Mouse (Mus musculus): ENCODE measurements around the gene Meaf6. TPM values are rescaled to one million over a fixed set of nuclear protein-coding genes. Genes with fewer than 3 reads are reported as not detected.

Gene Meaf6
- polyA plus RNA-seq, 1 experiment = 39.6 TPM

GRCm38 (mm10) chr4:125124424-125125209, 39.7 kb downstream of the Meaf6 start:
- H3K4me3 ChIP-seq (ENCODE audit: low read depth, low read length) = no peak overlapping the region
- no peaks in the 10 kb centered on the region for H3K9me3 ChIP-seq (replicated peaks; ENCODE audit: control insufficient read depth, insufficient read depth, low read length, poor library complexity, severe bottlenecking)
- H3K4me1 ChIP-seq (ENCODE audit: control insufficient read depth, insufficient read depth, low read length) = peaks cover 16% of the 10 kb centered on the region
- H3K27me3 ChIP-seq (ENCODE audit: control insufficient read depth, insufficient read depth, low read length, poor library complexity, severe bottlenecking) = no peaks in the 10 kb centered on the region
- peaks cover 9% of the 10 kb centered on the region for H3K36me3 ChIP-seq (ENCODE audit: control insufficient read depth, insufficient read depth, low read length, poor library complexity, severe bottlenecking)
- no peak for TF ChIP-seq CTCF (IDR thresholded peaks at IDR 0.05; ENCODE audit: low read depth, low read length)
- TF ChIP-seq POLR2A (IDR thresholded peaks at IDR 0.05; ENCODE audit: insufficient read depth, low read length) = no peak
- peak; percentile 63; the same call in 1 of the 2 replicates for TF ChIP-seq EP300 (IDR thresholded peaks at IDR 0.05; ENCODE audit: insufficient read depth, low read depth, low read length)
- peak overlapping the region; percentile 80 for H3K27ac ChIP-seq (ENCODE audit: insufficient read depth, low read length)
- H3K9ac ChIP-seq (ENCODE audit: low read depth, poor library complexity, severe bottlenecking) = 0 out of 2 replicates have a peak overlapping the region, but pooled peaks have one; percentile 30

- H3K9ac ChIP-seq (ENCODE audit: low read depth, poor library complexity, severe bottlenecking) = 0 out of 2 replicates have a peak overlapping the region, but pooled peaks have one; percentile 30
- TF ChIP-seq POLR2A (IDR thresholded peaks at IDR 0.05; ENCODE audit: insufficient read depth, low read length) = no peak
- TF ChIP-seq CTCF (IDR thresholded peaks at IDR 0.05; ENCODE audit: low read depth, low read length) = no peak
- peak; percentile 40; the same call in 1 of the 2 replicates for TF ChIP-seq EP300 (IDR thresholded peaks at IDR 0.05; ENCODE audit: insufficient read depth, low read depth, low read length)
- H3K4me1 ChIP-seq (ENCODE audit: control insufficient read depth, insufficient read depth, low read length) = peaks cover 16% of the 10 kb centered on the region
- H3K4me3 ChIP-seq (ENCODE audit: low read depth, low read length) = no peak overlapping the region; the same call in 1 of the 2 replicates
- H3K9me3 ChIP-seq (replicated peaks; ENCODE audit: control insufficient read depth, insufficient read depth, low read length, poor library complexity, severe bottlenecking) = no peaks in the 10 kb centered on the region
- no peaks in the 10 kb centered on the region for H3K27me3 ChIP-seq (ENCODE audit: control insufficient read depth, insufficient read depth, low read length, poor library complexity, severe bottlenecking)
- peak overlapping the region; percentile 80 for H3K27ac ChIP-seq (ENCODE audit: insufficient read depth, low read length)
- peaks cover 2% of the 10 kb centered on the region; the same call in 1 of the 2 replicates for H3K36me3 ChIP-seq (ENCODE audit: control insufficient read depth, insufficient read depth, low read length, poor library complexity, severe bottlenecking)
These were observed 40.5 kb downstream of the Meaf6 start for GRCm38 (mm10) chr4:125125361-125125921.

GRCm38 (mm10) chr4:125126186-125126585, 41.3 kb downstream of the Meaf6 start:
- TF ChIP-seq EP300 (IDR thresholded peaks at IDR 0.05; ENCODE audit: insufficient read depth, low read depth, low read length) (no peak), POLR2A (IDR thresholded peaks at IDR 0.05; ENCODE audit: insufficient read depth, low read length) (no peak), CTCF (IDR thresholded peaks at IDR 0.05; ENCODE audit: low read depth, low read length) (no peak)
- Histone ChIP-seq H3K36me3 (ENCODE audit: control insufficient read depth, insufficient read depth, low read length, poor library complexity, severe bottlenecking) (0 out of 2 replicates have a peak, but pooled peaks cover 2% of the 10 kb centered on the region), H3K27ac (ENCODE audit: insufficient read depth, low read length) (0 out of 2 replicates have a peak overlapping the region, but pooled peaks have one; percentile 40), H3K27me3 (ENCODE audit: control insufficient read depth, insufficient read depth, low read length, poor library complexity, severe bottlenecking) (no peaks in the 10 kb centered on the region), H3K9me3 (replicated peaks; ENCODE audit: control insufficient read depth, insufficient read depth, low read length, poor library complexity, severe bottlenecking) (no peaks in the 10 kb centered on the region), H3K4me1 (ENCODE audit: control insufficient read depth, insufficient read depth, low read length) (peaks cover 16% of the 10 kb centered on the region), H3K9ac (ENCODE audit: low read depth, poor library complexity, severe bottlenecking) (no peak overlapping the region), H3K4me3 (ENCODE audit: low read depth, low read length) (no peak overlapping the region)

- 0 out of 2 replicates have a peak, but pooled peaks cover 2% of the 10 kb centered on the region for H3K36me3 ChIP-seq (ENCODE audit: control insufficient read depth, insufficient read depth, low read length, poor library complexity, severe bottlenecking)
- TF ChIP-seq EP300 (IDR thresholded peaks at IDR 0.05; ENCODE audit: insufficient read depth, low read depth, low read length) = no peak
- TF ChIP-seq CTCF (IDR thresholded peaks at IDR 0.05; ENCODE audit: low read depth, low read length) = no peak
- TF ChIP-seq POLR2A (IDR thresholded peaks at IDR 0.05; ENCODE audit: insufficient read depth, low read length) = no peak
- H3K4me3 ChIP-seq (ENCODE audit: low read depth, low read length) = peak overlapping the region; percentile 75
- H3K9ac ChIP-seq (ENCODE audit: low read depth, poor library complexity, severe bottlenecking) = peak overlapping the region; percentile 37
- H3K27ac ChIP-seq (ENCODE audit: insufficient read depth, low read length) = no peak overlapping the region
- H3K9me3 ChIP-seq (replicated peaks; ENCODE audit: control insufficient read depth, insufficient read depth, low read length, poor library complexity, severe bottlenecking) = no peaks in the 10 kb centered on the region
- H3K4me1 ChIP-seq (ENCODE audit: control insufficient read depth, insufficient read depth, low read length) = peaks cover 16% of the 10 kb centered on the region
- no peaks in the 10 kb centered on the region for H3K27me3 ChIP-seq (ENCODE audit: control insufficient read depth, insufficient read depth, low read length, poor library complexity, severe bottlenecking)
These were observed 41.8 kb downstream of the Meaf6 start for GRCm38 (mm10) chr4:125126761-125127160.

GRCm38 (mm10) chr4:125127305-125128084, 42.6 kb downstream of the Meaf6 start, which contains the start of gene Zc3h12a:
TSS of gene Zc3h12a (minus strand) at chr4:125127840.
- H3K9me3 ChIP-seq (replicated peaks; ENCODE audit: control insufficient read depth, insufficient read depth, low read length, poor library complexity, severe bottlenecking) = no peaks in the 10 kb centered on the region
- no peak for TF ChIP-seq EP300 (IDR thresholded peaks at IDR 0.05; ENCODE audit: insufficient read depth, low read depth, low read length)
- TF ChIP-seq CTCF (IDR thresholded peaks at IDR 0.05; ENCODE audit: low read depth, low read length) = no peak
- no peak for TF ChIP-seq POLR2A (IDR thresholded peaks at IDR 0.05; ENCODE audit: insufficient read depth, low read length)
- H3K27me3 ChIP-seq (ENCODE audit: control insufficient read depth, insufficient read depth, low read length, poor library complexity, severe bottlenecking) = no peaks in the 10 kb centered on the region
- peak within 1 kb of the TSS; percentile 75 for H3K4me3 ChIP-seq (ENCODE audit: low read depth, low read length)
- 0 out of 2 replicates have a peak, but pooled peaks cover 2% of the 10 kb centered on the region for H3K36me3 ChIP-seq (ENCODE audit: control insufficient read depth, insufficient read depth, low read length, poor library complexity, severe bottlenecking)
- peak within 1 kb of the TSS; percentile 50 for H3K9ac ChIP-seq (ENCODE audit: low read depth, poor library complexity, severe bottlenecking)
- peak within 1 kb of the TSS; percentile 21 for H3K27ac ChIP-seq (ENCODE audit: insufficient read depth, low read length)
- H3K4me1 ChIP-seq (ENCODE audit: control insufficient read depth, insufficient read depth, low read length) = peaks cover 14% of the 10 kb centered on the region

Measured in ES-Bruce4 (cell line).